In genomic region chr3:51660821-51661276, GRCm38 (mm10) we compare ENCODE assay signal across 11 mouse cellular contexts. TPM values are rescaled to one million over a fixed set of nuclear protein-coding genes. Genes with fewer than 3 reads are reported as not detected.
DNase-seq lines count a peak whose midpoint lies in the region; ATAC-seq and TF ChIP-seq lines count a peak whose summit lies in the region.
"Had no signal": no experiment of that assay in that cellular context is flagged by ENCODE, and none has a peak within 500 bp of the region (broad histone marks: within the 10 kb centered on the region; RNA-seq: fewer than 3 reads in every experiment).

No protein-coding gene starts in this region.

- no peak for TF ChIP-seq CTCF in kidney, postnatal 0 days (IDR thresholded peaks at IDR 0.05; ENCODE audit: low read depth)

- H3K9ac ChIP-seq in kidney, postnatal 0 days (ENCODE audit: low read depth, low read length): no peak overlapping the region
- H3K9ac ChIP-seq in stomach, embryonic 14.5 days (replicated peaks; ENCODE audit: low read depth, low read length): no peak overlapping the region
- H3K9ac ChIP-seq: hindbrain, embryonic 14.5 days; limb, embryonic 12.5 days had no signal

- no peaks in the 10 kb centered on the region for H3K27me3 ChIP-seq in kidney, postnatal 0 days (ENCODE audit: insufficient read depth, low read length)
- no peaks in the 10 kb centered on the region for H3K27me3 ChIP-seq in stomach, embryonic 14.5 days (ENCODE audit: control insufficient read depth, insufficient read depth, low read length)
- H3K27me3 ChIP-seq: limb, embryonic 12.5 days had no signal

- peak; percentile 46 for DNase-seq in kidney, postnatal 0 days (ENCODE audit: low spot score)
- DNase-seq in kidney, postnatal 25 days: no peak
- DNase-seq in adipocyte (ENCODE audit: low spot score): peak; percentile 82
- peak; percentile 25 for DNase-seq in liver
- no peak for DNase-seq in left cerebral cortex, postnatal 4 days
- DNase-seq in gastrocnemius, postnatal 14 days: no peak
- no peak for DNase-seq in layer of hippocampus, adult 11-12 months (ENCODE audit: low spot score)

- H3K9me3 ChIP-seq in kidney, postnatal 0 days (replicated peaks; ENCODE audit: low read length): no peaks in the 10 kb centered on the region
- H3K9me3 ChIP-seq in stomach, embryonic 14.5 days (ENCODE audit: control insufficient read depth, low read depth, low read length): no peaks in the 10 kb centered on the region
- H3K9me3 ChIP-seq: limb, embryonic 12.5 days had no signal

- 81% methylated on average over 3 of the region's 3 CpGs for whole genome bisulfite sequencing in kidney, postnatal 0 days
- WGBS in stomach, embryonic 14.5 days: 70% methylated on average over 3 of the region's 3 CpGs

- 0 out of 2 replicates have a peak, but pooled peaks have one; percentile 46 for ATAC-seq in kidney, postnatal 0 days (replicated peaks; ENCODE audit: low FRiP score, low read depth)
- ATAC-seq in stomach, embryonic 14.5 days (ENCODE audit: insufficient number of reproducible peaks, insufficient read depth, low FRiP score, low read depth): peak; percentile 23; the same call in 1 of the 2 replicates
- ATAC-seq: forebrain, embryonic 14.5 days had no signal

- no peak overlapping the region for H3K4me2 ChIP-seq in kidney, postnatal 0 days (ENCODE audit: low read length)
- peak overlapping the region; percentile 14; the same call in 1 of the 2 replicates for H3K4me2 ChIP-seq in stomach, embryonic 14.5 days (replicated peaks; ENCODE audit: low read depth, low read length)
- H3K4me2 ChIP-seq: hindbrain, embryonic 14.5 days; limb, embryonic 12.5 days had no signal

- intact Hi-C loops in left cerebral cortex, postnatal 4 days (cut with DNase I): no loop called here
- intact Hi-C loops in gastrocnemius, postnatal 14 days (cut with DNase I; ENCODE audit: low total_unique reads): no loop called here

- H3K4me1 ChIP-seq in kidney, postnatal 0 days (replicated peaks; ENCODE audit: insufficient read depth, low read length): 0 out of 2 replicates have a peak, but pooled peaks cover 3% of the 10 kb centered on the region
- 0 out of 2 replicates have a peak, but pooled peaks cover 2% of the 10 kb centered on the region for H3K4me1 ChIP-seq in stomach, embryonic 14.5 days (ENCODE audit: control insufficient read depth, insufficient read depth, low read length)

- no peak overlapping the region for H3K27ac ChIP-seq in kidney, postnatal 0 days
- peak overlapping the region; percentile 49; the same call in 1 of the 2 replicates for H3K27ac ChIP-seq in stomach, embryonic 14.5 days (ENCODE audit: low read length)
- H3K27ac ChIP-seq: hindbrain, embryonic 14.5 days; limb, embryonic 12.5 days had no signal

- no peak overlapping the region for H3K4me3 ChIP-seq in kidney, postnatal 0 days (replicated peaks; ENCODE audit: low read depth, low read length)
- H3K4me3 ChIP-seq in stomach, embryonic 14.5 days (ENCODE audit: low read depth, low read length): 0 out of 2 replicates have a peak overlapping the region, but pooled peaks have one; percentile 6
- H3K4me3 ChIP-seq: limb, embryonic 12.5 days had no signal

- H3K36me3 ChIP-seq in kidney, postnatal 0 days (ENCODE audit: insufficient read depth, low read length): no peaks in the 10 kb centered on the region
- H3K36me3 ChIP-seq in stomach, embryonic 14.5 days (ENCODE audit: control insufficient read depth, insufficient read depth, low read length): no peaks in the 10 kb centered on the region
- H3K36me3 ChIP-seq: limb, embryonic 12.5 days had no signal

RNA-seq across cellular contexts. Expression of gene Mgst2, which starts 0.7 kb away (rescaled TPM):
- 1.6 and 1.8 TPM in 2 replicates for polyA plus RNA-seq in kidney, postnatal 0 days (2015; fragmentation: Nextera tagmentation; extraction: Ambion mirVana)
- polyA plus RNA-seq in stomach, embryonic 14.5 days (2014; fragmentation: Nextera tagmentation; extraction: Ambion mirVana): 20.3 and 22.0 TPM in 2 replicates
- 1 to 10 TPM; 1.1 to 1.5 TPM for total RNA-seq in left cerebral cortex, postnatal 4 days (2021)
- total RNA-seq in gastrocnemius, postnatal 14 days (2021): under 1 TPM; 0.33 to 0.49 TPM
- polyA plus RNA-seq: forebrain, embryonic 14.5 days had no signal

Comparison
In these comparisons a context has a peak if more than half of its experiments do, and no peak if none do; other contexts are left out.
1. DNase-seq: peak in kidney, postnatal 0 days (single experiment), adipocyte (single experiment) and liver (single experiment); none in kidney, postnatal 25 days (0 of 2), left cerebral cortex, postnatal 4 days (single experiment), gastrocnemius, postnatal 14 days (single experiment) and layer of hippocampus, adult 11-12 months (single experiment).